Mouse (Mus musculus) layer of hippocampus, adult 9-11 months (tissue): ENCODE data around the gene Gclc.
"Not testable (repeated sequence)": the region's sequence is repeated elsewhere in the genome, so short reads cannot be mapped to it uniquely, and the experiment has no call there.

Source experiments
- DNase-seq: peaks from one replicate; pipeline ENCODE4 v3.0.0; 2022

Gclc gene

GRCm38 (mm10) chr9:77748292-77748691 is 6.0 kb upstream of the Gclc start:
- DNase-seq, result not testable (repeated sequence)

- DNase-seq, result peak; percentile 96
These were observed 3.9 kb upstream of the Gclc start for GRCm38 (mm10) chr9:77750133-77751060.

- no peak for DNase-seq
These were observed 3.2 kb upstream of the Gclc start for GRCm38 (mm10) chr9:77751091-77751521.

GRCm38 (mm10) chr9:77754728-77755402 is 530 bp downstream of the Gclc start:
- peak; percentile 51 for DNase-seq

- no peak for DNase-seq
These were observed 1.1 kb downstream of the Gclc start for GRCm38 (mm10) chr9:77755403-77755784.

- DNase-seq, result no peak
These were observed 1.7 kb downstream of the Gclc start for GRCm38 (mm10) chr9:77756076-77756475.

- no peak for DNase-seq
These were observed 3.0 kb downstream of the Gclc start for GRCm38 (mm10) chr9:77757331-77757730.

GRCm38 (mm10) chr9:77758481-77758880 is 4.1 kb downstream of the Gclc start:
- no peak for DNase-seq

- no peak for DNase-seq
These were observed 4.8 kb downstream of the Gclc start for GRCm38 (mm10) chr9:77759111-77759510.

GRCm38 (mm10) chr9:77759756-77760155 is 5.4 kb downstream of the Gclc start:
- DNase-seq, result no peak

- DNase-seq, result no peak
These were observed 11.9 kb downstream of the Gclc start for GRCm38 (mm10) chr9:77766218-77766617.

GRCm38 (mm10) chr9:77766767-77767166 is 12.4 kb downstream of the Gclc start:
- DNase-seq, result no peak

- DNase-seq, result no peak
These were observed 16.6 kb downstream of the Gclc start for GRCm38 (mm10) chr9:77770909-77771308.

GRCm38 (mm10) chr9:77771330-77771729 is 17.0 kb downstream of the Gclc start:
- no peak for DNase-seq

GRCm38 (mm10) chr9:77771765-77772383 is 17.5 kb downstream of the Gclc start:
- DNase-seq, result no peak

- DNase-seq, result no peak
These were observed 22.6 kb downstream of the Gclc start for GRCm38 (mm10) chr9:77776720-77777515.

GRCm38 (mm10) chr9:77777622-77778021 is 23.3 kb downstream of the Gclc start:
- no peak for DNase-seq

- DNase-seq, result no peak
These were observed 25.4 kb downstream of the Gclc start for GRCm38 (mm10) chr9:77779711-77780110.

- DNase-seq, result no peak
These were observed 27.3 kb downstream of the Gclc start for GRCm38 (mm10) chr9:77781453-77782163.

GRCm38 (mm10) chr9:77782201-77782600 is 27.9 kb downstream of the Gclc start:
- no peak for DNase-seq

- no peak for DNase-seq
These were observed 28.7 kb downstream of the Gclc start for GRCm38 (mm10) chr9:77783006-77783405.

- DNase-seq, result no peak
These were observed 31.1 kb downstream of the Gclc start for GRCm38 (mm10) chr9:77785466-77785865.
